Mouse (Mus musculus) cerebellum, adult 11 months (tissue): ENCODE data around the gene Gm8113.
"Not testable (repeated sequence)": the region's sequence is repeated elsewhere in the genome, so short reads cannot be mapped to it uniquely, and the experiment has no call there.

ENCODE experiments used
- DNase-seq: peaks from one replicate; pipeline ENCODE4 v3.0.0; 2022

The Gm8113 gene

DNA sequence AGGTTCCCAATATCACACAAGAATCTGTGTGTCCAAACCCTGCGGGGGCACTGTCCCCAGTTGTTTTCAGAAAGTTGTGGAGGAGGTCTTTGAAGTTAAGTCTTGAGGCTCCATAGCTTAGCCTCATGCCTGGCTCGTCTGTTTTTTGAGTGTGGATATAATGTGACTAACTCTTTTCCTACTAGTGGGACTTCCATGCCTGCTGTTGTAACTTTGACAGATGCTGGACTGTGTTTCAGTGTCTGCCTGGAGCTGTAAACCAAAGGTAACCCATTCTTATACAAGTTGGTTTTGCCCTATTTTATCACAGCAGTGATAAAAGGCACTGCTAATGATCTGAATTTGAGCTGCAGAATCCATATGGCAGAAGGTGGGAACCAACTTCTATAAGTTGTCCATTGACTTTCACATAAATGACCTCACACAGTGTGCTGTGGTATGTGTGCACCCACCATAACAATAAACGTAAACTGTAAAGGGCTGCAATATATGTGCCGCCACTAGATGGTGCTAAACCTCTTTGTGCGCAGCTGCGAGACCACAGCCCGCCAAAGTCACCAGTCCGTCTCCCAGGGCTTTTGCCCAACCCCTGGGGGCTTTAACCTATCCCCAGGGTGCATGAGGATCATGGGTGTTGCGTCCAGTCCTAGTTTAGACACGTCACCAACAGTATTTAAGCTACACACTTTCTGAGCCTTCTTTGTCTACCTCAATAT, at the start of gene Gm8113:
Gm8113 (plus strand) TSS at position 703 of the 716 bp plus-strand sequence.
- peak; percentile 9 for DNase-seq

DNA sequence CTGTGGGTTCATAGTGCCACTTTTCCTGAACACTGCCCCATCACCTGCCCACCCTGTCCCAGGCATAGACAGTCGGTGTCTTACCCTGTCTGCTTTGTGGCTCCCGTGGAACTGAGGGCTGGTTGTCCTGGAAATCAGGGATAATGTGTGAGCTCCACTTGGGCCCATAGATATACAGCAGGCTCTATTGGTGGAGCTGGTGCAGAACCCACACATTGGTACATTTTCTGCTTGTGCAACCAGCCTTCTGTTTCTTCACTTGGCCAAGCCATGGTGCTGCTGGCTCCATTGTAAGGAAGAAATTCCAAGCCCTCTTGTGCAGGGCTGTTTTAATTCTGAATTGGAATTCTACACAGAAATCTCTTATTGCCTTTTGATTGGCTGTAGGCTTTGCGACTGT, 49.8 kb upstream of the Gm8113 start, which contains the start of gene Ear1:
Ear1 (minus strand) TSS at position 101 of the 400 bp plus-strand sequence.
- not testable (repeated sequence) for DNase-seq

DNA sequence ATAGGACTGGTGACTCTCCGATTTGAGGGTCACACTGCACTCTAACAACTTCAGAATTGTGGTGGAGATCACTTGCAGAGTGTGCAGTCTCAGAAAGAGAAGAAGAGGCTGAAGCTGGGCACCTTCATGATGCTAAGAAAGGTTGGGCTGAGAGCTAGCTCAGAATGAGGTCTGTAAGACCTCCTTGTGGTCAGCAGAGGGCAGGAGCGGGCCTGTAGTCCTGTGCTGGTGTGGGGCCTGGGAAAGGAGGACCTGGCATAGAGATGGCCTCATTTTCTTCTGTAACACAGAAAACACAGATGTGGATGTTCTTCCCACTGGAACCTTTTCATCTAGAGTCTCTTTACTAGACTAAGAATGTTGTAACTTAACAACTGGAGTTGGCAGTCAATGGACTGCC, 47.4 kb upstream of the Gm8113 start:
- DNase-seq, result not testable (repeated sequence)

DNA sequence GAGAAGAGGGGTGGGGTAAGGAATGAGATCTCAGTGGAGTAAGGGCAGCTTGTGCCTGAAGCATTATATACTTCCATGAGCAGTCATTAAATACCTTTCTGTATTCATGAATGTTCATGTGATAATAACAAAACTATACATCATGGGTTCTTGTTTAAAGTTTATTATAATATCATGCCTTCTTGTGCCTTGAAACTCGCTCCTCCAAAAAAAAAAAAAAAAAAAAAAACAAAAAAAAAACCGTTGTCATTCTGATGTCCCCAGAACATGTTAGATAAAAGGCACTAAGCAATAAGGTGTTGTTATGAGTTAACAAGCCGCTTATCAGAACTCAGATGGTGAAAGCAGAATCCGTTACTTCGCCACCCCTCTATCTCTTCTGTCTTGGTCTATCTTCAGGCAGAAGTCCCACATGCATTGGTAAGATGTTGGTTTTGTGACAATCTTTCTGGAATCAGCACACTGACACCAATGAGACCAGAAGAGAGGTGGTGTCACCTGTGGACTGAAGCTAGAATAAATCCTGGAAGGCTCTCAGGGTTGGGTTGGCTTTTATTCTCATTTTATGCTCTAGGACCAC, 45.1 kb upstream of the Gm8113 start:
- not testable (repeated sequence) for DNase-seq

DNA sequence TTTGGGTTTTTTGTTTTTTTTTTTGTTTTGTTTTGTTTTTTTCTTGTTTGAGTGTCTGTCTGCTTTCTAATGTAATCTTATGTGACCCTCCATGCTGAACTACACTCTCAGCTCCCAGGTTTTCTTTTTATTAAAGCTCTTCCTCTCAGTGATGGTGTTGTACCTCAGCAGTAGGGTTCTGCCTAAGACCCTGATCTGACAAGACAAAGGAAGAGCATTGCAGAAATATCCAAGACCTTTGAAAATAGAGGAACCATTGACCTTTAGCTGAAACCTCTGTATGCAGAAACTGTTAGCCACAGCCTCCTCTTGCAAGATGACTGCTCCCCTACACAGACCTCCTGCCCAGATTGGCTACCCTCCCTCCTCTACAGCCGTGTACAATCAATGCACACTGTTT, 39.0 kb upstream of the Gm8113 start:
- DNase-seq, result not testable (repeated sequence)

DNA sequence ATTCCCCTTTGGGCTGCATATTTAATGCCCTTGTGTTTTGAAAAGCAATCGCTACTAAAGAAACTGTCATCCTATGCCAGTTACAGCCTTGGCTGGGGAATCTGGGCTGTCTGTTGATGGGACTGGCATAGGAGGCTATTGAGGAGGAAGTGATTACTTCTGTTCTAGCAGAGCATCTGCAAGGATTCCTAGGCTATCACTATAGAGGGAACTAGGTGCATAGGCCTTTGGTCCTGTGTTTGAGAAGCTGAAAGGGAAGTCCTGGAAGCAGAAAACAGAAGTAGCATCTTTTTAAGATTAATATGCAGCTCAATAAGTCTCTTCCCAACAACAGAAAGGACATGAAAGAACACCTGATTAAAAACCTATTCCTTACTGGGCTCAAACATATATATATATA, 33.9 kb upstream of the Gm8113 start:
- DNase-seq, result not testable (repeated sequence)

DNA sequence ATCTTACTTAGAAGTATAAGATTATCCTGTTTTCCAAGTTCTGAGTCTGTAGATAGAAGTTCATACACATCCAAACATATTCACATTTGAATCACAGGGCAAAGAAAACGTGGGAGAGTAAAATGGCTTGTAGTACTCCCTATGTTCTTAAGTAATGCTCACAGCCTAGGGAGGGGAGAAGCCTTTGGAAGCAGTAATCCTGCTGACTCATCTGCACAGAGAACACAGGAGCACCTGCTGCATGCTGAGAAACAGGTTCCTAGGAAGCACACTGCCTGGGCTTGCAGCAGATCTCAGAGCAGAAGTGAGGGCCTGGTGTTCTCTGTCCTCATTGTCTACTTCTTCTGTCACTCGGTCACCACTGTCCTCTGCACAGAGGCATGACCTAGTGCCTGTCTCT, 29.8 kb upstream of the Gm8113 start:
- not testable (repeated sequence) for DNase-seq

DNA sequence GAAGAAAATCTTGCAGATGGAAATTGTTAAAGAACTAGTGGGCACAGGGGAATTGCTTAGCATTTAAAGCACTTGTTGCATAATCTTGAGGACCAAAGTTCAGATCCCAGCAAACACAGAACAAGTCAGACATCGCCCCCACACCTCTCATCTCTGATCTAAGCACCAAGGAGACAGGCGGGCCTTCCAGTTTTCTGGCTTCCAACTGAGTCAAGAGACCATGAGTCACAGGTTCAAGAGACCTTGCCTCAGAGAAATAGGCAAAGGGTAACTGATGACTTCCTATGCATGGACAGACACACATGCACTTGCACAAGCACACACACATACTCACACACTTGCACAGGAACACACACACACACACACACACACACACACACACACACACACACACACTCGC, 26.6 kb upstream of the Gm8113 start:
- DNase-seq, result not testable (repeated sequence)

DNA sequence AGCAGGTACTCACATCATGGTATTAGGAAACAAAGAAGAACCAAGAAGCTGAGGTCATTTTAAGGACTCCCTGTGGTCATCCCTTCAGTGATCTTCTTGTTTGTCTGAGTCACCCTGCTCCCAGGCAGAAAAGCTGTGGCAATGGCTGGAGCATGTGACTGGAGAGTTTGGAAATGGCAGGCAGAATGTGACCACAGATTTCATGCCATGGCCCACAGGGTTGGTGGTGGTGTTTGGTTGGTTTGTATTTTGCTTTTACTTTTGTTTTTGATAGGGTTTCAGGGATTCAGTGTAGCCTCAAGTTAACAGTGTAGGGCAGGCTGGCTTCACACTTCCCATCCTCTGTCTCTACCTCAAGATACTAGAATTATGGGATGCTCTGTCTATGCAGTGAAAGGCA, 7.0 kb upstream of the Gm8113 start:
- not testable (repeated sequence) for DNase-seq

DNA sequence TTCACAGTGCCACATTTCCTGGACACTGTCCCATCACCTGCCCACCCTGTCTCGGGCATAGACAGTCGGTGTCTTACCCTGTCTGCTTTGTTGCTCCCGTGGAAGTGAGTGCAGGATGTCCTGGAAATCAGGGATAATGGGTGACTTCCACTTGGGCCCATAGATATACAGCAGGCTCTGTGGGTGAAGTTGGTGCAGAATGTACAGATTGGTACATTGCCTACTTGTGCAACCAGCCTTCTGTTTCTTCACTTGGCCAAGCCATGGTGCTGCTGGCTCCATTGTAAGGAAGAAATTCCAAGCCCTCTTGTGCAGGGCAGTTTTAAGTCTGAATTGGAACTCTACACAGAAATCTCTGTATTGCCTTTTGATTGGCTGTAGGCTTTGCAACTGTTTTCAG, 1.7 kb upstream of the Gm8113 start, which contains the start of gene Ear10:
Ear10 (minus strand) TSS at position 101 of the 400 bp plus-strand sequence.
- DNase-seq, result not testable (repeated sequence)

DNA sequence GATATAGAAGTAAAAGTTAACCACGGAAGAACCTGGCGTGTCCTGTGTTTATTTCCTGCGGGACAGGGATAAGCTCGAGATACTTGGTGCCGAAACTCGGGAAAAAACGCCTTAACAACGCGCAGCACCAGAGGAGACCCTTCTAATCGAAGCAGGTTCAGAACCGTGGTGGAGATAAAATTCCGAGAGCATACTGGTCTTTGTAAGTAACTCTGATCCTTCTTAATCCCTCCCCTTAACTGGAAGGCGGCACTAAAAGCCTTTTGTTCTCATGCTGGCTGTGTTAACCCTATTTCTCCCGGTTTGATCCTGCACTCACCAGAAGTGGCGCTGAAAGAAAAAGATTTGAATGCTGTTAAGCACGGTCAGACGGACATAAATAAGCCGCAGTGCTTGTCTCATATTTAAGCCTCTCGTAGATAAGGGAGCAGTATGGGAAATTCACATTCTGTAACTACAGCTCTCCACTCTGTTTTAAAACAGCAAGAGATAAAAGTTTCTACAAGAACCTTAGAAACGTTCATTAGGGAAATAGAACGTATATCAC, 287 bp downstream of the Gm8113 start:
- DNase-seq, result not testable (repeated sequence)

DNA sequence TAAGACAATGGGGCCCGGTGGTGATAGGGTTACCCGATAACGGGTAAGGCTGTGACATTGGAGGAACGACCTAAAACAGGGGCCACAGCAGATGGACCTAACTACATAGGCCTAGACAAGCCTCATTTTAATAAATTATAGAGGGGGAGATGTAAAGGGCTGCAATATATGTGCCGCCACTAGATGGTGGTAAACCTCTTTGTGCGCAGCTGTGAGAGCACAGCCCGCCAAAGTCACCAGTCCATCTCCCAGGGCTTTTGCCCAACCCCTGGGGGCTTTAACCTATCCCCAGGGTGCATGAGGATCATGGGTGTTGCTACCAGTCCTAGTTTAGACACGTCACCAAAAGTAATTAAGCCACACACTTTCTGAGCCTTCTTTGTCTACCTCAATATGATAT, 7.8 kb downstream of the Gm8113 start:
- DNase-seq, result not testable (repeated sequence)

DNA sequence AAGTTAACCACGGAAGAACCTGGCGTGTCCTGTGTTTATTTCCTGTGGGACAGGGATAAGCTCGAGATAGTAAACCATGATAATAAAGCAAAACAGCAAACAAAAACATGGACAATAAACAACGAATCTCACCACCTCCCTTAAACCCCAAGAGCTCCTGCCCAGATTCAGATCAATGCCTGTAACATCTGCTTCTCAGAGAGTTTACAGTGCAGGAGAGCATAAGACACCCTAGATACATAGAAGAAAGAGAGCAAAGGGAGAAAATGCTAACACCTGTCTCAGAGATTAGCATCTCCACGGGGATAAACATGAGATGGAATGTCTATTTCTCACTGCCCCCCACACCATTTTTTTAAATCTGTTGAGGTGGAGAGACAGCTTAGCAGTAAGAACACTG, 8.2 kb downstream of the Gm8113 start:
- DNase-seq, result not testable (repeated sequence)

DNA sequence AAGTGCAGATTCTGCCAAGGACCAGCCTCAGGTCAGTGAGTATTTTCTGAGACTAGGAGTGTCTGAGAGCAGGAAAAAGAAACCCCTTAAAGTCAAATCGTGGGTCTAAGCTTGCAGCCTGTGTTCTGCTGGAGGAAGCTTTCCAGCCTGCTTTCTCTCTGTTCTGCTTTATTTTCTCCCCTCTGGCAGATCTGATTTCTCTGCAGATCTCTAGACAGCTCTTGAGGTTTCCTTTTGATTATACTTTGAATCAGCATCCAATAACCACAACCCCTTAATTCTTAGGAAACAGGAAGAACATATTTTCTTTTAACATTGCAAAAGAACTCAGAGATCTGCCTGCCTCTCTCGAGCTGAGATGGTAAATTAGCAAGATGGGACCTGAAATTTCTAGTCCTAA, 28.2 kb downstream of the Gm8113 start:
- DNase-seq, result not testable (repeated sequence)

DNA sequence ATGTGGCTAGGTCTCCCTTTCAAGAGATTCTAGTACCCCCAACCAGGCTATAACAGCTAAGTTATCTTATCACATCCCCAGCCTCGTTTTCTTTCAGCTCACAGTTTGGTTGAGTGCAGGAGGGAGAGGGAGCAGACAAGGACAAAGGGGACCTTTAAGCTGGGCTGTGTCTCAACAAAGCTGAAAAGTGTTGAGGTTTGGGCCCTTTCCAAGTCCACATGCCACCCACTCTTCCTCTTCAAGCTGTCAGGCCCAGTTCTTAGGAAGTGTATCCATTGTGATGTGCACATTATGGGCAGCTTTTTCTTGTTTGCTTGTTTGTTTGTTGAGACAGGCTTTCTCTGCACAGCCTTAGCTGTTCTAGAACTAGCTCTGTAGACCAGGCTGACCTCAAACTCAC, 29.9 kb downstream of the Gm8113 start:
- DNase-seq, result not testable (repeated sequence)

DNA sequence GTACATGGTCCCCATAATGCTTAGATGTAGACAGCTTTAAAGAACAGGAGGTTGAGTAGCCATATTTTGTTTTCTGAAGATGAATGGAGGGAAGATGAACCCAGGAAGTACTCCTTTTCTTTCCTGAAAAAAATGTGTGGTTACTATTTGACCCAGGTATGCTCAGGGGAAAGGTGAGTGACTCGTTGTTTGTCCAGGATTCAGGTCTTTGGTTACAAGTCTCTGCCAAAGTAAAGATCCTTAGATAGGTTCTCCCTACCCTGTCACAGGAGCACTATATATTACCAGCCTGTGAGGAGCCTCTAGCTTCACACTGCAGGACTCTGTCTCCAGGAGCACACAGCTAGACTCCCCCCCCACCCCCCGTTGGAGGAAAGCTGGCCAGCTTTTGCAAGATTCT, 31.6 kb downstream of the Gm8113 start, which contains the start of gene Ang5:
Ang5 (plus strand) TSS at position 301 of the 400 bp plus-strand sequence.
- DNase-seq, result not testable (repeated sequence)
